Mouse (Mus musculus) embryo, embryonic 11.5 days (tissue): Measurements from ENCODE around the gene Ublcp1.

Source experiments
- DNase-seq: peaks from one replicate; pipeline ENCODE4 v3.0.0-alpha.2; 2012; ENCODE audit warnings: low read depth, low spot score

The Ublcp1 gene

DNA sequence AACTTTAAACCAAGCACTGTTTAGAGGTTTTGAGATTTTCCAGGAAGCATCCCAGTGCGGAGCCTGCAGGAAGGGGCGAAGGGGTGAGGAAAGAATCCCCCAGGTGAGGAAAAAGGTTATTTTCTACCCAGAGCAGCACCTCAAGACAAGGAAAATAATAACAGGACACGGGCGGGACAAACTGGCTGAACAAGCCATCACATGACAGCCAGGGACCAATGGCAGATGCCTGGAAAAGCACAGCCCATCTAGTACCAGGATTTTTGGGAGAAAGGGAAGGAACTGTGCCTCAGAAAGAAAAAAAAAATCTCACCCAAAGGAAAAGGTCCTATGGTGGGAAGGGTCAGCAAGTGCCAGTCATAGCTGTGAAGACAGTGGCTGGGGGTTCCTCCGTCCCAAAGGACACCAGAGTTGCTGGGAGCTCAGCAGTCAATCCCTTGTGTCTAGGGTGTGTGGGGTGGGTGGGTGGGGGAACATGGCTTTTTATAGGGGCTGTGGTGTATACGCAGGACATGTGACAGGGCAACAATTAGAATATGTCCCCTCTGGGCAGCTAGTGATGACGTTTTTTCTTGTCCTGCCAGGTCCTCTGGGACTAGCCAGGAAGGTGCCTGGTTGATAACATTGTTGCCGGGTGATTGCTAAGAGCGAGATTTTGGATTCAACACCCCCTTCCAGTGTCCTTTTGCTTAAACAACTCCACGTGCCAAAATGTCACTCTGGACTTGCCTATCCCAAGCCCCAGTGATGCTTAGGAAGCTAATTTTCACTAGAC lies 47.8 kb downstream of the Ublcp1 start:
- no peak for DNase-seq

GRCm38 (mm10) chr11:44417403-44417802 lies 52.9 kb downstream of the Ublcp1 start:
- DNase-seq = no peak

- no peak for DNase-seq
Measured at GRCm38 (mm10) chr11:44414605-44415004, 55.7 kb downstream of the Ublcp1 start.

DNA sequence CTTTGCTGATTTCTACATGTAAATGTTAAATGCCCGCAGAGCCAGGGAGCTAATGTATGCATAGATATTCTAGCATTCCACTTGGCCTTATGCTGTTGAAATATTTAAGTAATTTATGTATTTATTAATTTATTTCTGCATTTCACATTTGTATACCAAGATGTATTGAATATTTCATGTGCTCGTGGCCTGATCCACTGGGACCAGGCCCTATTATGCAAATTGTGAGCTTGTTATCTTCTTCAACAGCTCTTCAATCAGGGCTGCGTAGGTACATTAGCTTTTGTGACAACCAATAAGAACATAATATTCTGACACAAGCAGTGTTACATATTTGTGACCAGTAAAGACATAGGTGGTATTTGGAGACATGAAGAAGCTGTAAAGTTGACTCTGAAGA lies 56.9 kb downstream of the Ublcp1 start:
- DNase-seq = no peak

DNA sequence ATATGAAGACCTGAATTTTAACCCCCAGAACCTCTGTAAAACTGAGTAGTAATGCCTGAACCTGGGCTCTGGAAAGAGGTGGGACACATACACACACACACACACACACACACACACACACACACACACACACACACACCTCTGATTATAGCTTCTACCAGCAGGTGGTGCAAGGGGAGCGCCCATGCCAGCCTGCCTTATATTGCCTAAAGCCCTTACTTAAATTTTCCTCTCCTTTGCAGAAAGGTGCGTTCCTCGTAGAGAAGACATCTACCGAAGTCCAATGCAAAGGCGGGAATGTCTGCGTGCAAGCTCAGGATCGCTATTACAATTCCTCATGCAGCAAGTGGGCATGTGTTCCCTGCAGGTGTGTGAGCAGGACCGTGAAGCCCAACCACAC lies 58.0 kb downstream of the Ublcp1 start:
- no peak for DNase-seq

- no peak for DNase-seq
Measured at GRCm38 (mm10) chr11:44410413-44410812, 59.9 kb downstream of the Ublcp1 start.

DNA sequence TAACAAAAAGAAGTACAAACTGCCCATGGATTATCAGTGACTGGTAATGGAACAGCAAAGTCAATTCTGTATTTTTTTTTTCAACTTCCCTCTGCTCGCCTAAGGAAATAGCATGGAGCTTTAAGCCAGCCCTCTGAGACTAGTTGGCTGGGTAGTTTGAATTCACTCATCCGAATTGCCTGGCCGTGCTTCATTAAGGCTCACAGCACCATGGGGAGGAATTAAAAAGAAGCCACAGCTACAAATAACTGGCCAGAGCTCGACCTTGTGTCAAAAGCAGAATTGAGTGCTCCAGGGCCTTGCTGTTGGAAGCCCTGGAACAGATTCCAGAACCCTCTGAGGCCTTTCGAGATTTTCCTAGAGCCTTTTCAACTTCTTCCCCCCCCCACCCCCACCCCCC lies 61.7 kb downstream of the Ublcp1 start:
- DNase-seq = no peak

GRCm38 (mm10) chr11:44406457-44406856 lies 63.8 kb downstream of the Ublcp1 start:
- no peak for DNase-seq

DNA sequence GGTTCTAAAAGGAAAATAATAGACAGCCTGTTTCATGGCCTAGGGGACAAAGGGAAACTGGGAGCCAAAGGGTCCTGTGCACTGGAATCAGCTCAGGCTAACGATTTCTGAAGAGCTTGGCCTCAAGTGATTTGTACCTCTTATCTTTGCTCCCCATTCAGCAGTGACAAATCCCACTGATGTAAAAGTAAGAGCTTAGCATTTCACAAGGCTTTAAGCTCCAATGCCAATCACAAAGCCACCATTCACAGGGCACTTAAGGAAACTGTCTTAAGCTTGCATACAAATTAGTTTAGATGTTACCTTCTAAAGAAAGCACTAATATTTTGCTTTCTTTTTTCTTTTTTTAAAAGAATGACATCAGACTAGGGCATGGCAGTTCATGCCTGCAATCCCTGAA lies 64.3 kb downstream of the Ublcp1 start:
- DNase-seq = no peak

DNA sequence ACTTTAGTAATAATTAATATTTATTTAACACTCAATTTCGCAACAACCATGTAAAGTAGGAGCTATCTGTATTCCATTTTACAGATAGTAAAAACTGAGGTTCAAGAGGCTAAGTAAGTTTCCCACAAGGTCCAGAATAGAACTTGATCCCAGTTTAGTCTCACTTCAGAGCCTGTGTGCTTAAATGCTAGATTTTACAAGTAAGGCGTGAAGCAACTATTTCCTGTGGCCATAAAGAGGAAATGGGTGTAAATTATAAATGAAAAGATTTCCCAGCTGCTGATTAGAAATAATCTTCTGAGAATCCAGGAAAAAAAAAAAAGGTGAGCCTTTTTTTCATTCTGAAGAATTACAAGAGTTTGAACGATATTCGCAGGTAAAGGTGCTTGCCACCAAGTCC lies 65.2 kb downstream of the Ublcp1 start:
- DNase-seq = no peak
